Mouse (Mus musculus) E14TG2a.4 (cell line): ENCODE data around the gene Lingo3.

ENCODE experiments used
- CTCF ChIP-seq: conservative IDR thresholded peaks from 2 replicates; pipeline ENCODE4 v1.5.1; 2014; ENCODE audit warnings: low read length
- NANOG ChIP-seq: IDR thresholded peaks from 2 replicates; pipeline ENCODE4 v1.6.1; 2014; ENCODE audit warnings: borderline replicate concordance, low read length, mixed read lengths

DNA sequence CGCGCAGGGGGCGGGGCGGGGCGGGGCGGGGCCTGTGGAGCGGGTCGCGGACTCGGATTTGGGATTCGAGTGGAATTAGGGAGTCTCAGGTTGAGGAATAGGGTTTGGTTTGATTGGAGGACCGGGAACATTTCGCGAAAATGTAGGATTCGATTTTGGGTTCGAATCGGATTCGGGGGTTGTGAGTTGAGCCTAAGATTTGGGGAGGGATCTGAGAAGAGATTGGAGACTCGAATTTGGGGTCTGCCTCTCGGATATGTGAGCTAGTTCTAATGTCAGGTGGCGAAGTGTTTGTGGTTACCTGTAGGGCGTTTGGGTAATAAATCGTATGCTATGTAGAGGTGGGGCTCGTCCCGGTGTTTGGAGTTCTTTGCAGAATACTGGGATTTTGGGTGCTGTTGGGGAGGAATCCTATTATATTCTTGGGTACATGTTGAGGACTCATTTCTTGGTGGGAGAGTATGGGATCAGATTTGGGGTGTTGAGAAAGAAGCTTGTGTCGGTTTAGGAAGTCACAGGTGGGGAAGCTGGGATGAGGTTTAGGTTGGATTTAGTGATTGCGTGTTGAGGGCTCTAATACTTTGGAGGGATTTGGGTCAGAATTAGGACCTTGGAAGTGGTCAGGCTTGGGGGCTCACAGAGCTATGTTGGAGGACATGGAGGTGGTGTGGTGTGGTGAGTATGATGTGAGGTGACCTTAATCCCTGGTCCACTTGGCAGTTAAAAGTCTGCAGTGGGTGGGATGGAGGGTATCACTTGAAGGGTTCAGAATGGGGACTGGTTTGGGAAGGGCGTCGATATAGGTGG lies 16.6 kb downstream of the Lingo3 start:
- TF ChIP-seq CTCF (no peak), NANOG (no peak)
